Mouse (Mus musculus) T-helper 1 cell (primary cell): ENCODE results near the gene Akap8l.

Experiments
- in situ Hi-C: fragments of 300-600 bp; cut with MboI, MseI; formaldehyde crosslinking; loops from one replicate; pipeline ENCODE4 v1.15.1; 2025; ENCODE audit warnings: high pct_unique_total_duplicates

Gene Akap8l

DNA sequence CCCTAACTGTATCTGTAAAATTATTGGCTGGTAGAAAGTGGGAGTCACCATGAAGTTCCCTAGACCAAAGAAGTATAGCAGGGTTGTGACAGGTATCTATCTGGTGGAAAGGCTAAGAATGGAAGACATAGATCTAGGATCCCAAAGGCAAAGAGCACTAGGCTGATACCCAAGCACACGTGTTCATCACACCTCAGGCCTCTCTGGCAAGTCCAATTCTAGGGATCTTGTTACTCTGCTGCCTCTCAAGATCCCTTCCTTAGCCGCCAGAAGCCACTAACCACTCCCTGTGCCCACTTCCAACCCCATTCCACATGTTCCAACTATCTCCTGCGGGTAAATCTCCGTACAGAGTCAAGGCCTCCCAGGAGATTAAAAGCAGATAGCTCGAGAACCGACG is 30.5 kb downstream of the Akap8l start:
- in situ Hi-C loops = no loop called here

DNA sequence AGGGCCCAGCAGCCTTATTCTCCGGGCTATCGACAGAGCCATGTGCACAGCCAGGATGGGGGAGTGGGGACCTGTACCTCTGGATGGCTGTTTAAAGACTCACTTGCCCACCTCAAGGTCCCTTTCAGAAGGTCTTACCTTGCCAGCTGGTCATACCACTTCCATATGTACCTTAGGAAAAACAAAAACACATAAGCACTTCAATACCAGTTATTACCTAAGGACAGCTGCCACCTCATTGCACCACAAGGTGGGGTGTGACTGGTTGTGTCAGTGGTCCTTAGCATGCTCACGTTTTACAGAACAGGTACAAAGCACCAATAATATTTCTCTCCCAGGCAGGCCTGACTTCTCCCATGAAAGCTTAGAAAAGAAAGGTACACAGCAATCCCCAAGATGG is 32.7 kb downstream of the Akap8l start:
- in situ Hi-C loops = no loop called here

DNA sequence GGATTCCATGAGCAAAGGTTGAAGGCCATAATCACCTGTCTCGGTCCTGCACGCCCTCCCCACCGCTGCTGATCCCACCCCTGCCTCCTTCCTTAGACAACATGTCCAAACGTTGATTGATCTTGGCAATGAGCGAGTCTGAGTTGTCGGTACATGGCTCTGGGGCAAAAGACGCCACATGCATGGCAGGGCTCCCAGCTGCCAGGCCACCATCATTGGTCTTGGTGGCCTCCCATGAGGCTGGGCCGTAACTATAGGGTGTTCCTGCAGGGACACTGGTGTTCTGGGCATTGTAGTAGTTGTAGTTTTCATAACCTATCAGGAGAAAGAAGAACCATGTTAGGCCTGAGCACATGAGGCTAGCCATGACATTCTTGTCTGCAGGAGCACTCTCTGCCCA is 33.4 kb downstream of the Akap8l start:
- in situ Hi-C loops = no loop called here

DNA sequence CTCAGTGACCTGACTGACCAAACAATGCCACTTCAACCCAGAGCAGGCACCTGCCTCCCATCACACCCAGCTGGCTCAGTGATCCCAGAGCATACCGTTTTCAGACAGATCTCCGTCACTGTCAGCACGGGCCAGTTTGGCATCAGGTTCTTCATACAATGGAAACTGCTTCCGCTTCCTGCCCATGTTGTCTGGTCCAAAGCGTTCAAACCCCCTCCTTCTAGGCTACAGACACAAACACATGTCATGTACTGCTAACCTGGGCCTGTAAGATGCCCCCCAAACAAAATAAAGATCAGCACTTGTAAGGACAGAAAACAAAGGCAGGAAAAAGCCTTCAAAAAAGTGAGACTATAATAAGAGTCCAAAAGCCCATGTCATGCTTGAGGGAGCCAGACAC is 34.8 kb downstream of the Akap8l start:
- in situ Hi-C loops = no loop called here

DNA sequence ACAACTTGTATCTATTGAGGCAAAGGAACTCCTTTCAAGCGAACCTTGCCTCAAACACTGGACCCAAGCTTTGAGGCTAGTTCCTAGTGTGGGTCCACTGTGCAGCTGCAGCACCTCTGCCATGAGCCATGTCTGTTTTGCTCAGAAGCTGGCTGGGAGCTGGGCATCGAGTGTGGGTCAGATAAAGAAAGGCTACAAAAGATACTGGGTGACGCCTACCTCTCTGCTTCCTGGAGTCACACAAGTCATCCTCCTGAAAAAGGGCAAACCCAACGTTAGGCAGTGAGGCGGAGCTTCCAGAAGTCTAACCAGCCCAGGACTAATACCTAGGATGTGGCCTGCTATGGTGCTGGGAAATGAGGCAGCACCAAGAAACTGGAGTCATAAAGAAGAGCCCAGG is 36.5 kb downstream of the Akap8l start:
- in situ Hi-C loops = no loop called here

DNA sequence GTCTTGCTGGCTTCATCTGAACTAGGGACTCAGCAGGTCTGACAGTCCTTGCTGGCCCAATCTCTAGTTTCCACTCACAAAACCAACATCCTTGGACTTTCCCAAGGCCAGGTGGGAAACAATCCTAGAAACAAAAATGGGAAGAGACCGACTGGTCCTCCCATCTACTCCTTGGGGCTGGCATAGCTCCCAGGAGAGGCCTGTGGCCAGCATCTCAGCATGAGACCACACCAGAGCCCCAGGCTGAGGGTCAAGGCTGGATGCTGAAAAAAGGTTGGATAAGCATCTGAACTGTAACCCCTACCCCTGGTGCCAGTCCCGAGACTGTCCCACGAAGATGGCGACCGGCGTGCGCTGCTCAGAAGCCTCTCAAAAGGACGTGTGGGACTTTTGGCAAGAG is 37.6 kb downstream of the Akap8l start:
- in situ Hi-C loops = no loop called here

DNA sequence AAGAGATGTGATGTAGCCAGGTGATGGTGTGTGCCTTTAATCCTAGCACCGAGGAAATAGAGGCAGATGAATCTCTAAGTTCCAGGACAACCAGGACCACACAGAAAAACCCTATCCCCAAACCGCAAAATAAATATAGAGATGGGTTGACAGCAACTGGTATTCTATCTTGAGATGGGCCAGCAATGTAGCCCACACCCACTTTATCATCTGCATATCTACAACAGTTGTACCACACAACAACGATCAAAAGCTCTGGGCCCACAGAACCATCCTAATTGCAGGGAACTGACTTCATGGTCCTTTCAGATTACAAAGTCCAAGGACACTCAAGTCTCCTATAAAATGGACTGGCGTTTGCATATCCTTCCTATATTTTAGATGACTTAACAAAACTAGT is 42.4 kb downstream of the Akap8l start:
- in situ Hi-C loops = loop anchor here (5.0 kb wide), 1 partner anchor 86 kb away; no protein-coding TSS in a partner anchor

DNA sequence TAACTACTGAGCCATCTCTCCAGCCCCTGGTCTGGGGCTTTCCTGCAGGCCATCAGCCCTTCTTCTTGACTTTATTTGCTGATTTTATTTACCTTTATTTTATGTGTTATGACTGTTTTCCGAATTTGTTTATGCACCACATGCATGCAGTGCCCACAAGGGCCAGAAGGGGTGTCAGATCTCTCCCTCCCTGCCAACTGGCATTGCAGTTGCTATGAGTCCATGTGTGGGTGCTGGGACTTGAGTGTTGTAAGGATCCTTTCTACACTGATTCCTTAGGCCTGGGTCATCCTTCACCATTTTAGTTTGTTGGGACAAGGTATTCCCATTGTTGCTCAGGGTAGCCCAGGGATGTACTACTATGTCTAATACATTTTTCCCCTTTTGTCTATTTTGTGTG is 52.3 kb downstream of the Akap8l start:
- in situ Hi-C loops = no loop called here

DNA sequence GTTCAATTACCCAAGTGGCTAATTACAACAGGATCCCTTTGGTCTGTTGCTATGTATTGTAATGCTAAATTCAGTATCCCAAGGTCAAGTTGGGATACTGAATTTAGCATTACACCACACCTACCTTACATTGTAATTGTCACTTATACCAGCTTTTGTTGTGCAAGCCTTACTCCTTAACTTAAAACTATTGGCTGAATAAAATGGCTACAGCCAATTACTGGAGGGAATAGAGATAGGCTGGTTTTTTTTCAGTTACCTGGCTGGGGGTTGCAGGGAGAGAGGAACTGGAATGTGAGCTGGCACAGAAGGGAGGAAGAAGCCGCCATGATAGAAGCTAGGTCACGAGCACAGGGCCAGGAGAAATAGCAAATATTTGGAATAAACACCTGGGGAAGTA is 54.5 kb downstream of the Akap8l start:
- in situ Hi-C loops = no loop called here

DNA sequence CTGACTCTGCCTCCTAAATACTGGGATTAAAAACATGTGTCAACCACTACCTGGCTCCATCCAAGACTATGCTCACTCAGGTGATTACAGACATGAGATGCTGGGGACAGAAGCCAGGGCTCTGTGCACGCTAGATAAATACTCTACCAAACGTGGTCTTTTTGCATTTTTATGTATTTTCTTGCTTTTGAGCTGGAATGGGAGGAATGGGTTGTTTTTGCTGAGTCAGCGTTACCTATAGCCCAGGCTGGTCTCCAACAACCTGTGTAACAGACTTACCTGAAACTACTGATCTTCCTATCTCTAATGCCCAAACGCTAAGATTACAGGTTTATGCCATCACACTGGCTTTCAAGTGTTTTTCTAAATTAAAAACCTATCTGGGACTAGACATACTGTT is 55.2 kb downstream of the Akap8l start:
- in situ Hi-C loops = no loop called here

DNA sequence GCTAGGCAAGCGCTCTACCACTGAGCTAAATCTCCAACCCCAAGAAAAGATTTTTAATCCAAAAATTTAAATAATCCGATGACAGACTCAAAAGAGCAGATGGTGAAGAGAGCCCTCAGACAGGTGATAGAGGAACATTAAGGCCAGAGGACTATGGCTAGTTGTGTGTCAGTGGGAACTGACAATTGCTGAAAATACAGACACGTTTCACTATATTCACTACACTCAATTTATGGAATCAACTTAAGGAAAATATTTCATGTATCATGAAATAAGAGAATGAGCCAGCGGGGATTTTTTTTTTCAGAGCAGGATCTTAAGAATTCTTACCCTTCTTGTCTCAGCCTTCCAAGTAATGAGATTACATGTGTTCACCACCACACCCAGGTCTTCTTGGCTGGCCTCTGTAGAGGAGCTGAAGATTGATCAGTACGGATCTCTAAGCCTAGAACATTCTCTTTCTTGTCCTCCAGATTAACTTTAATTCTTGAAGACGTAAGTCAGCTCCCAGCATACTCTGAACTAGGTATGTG is 65.2 kb downstream of the Akap8l start:
- in situ Hi-C loops = no loop called here

DNA sequence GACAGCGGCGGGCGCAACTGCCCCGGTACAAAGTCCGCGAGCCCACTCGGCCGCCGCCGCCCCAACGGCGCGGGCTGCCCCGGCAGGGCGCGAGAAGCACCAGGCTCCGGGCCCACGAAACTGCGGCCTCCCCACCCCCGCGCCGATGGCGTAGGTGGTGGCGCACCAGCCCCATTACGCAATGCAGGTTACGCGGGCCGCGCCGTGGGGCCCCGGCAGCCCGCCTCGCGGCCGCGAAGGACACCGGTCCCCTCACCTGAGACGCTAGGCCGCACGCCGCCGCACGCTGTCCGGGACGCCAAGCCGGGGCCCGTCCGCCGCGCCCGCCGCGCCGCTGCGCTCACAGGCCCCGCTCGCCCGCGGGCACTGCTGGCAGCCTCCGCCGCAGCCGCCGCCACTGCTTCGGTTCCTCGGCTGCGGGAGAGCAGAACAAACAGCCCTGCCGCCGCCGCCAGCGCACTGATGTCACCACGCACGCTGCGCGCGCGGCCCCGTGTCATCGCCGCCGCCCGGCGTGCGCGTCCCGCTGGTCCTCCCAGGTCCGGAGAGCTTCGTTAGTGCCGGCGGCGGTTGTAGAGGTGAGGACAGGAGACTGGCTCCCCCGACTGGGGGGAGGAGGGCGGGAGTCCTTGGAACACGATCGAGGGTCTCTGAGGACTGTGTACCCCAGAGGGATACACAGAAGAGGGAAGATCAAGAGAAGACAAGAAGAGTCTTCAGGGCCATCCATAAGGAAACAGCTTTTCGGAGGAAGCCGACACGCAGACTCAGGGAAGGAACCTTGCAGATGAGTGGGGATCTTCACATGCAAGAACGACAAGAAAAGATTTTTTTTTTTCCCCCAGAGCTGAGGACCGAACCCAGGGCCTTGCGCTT is 65.9 kb downstream of the Akap8l start, which contains the start of gene Brd4:
Brd4 (minus strand) TSS at position 461 of the 876 bp plus-strand sequence.
- in situ Hi-C loops = no loop called here

DNA sequence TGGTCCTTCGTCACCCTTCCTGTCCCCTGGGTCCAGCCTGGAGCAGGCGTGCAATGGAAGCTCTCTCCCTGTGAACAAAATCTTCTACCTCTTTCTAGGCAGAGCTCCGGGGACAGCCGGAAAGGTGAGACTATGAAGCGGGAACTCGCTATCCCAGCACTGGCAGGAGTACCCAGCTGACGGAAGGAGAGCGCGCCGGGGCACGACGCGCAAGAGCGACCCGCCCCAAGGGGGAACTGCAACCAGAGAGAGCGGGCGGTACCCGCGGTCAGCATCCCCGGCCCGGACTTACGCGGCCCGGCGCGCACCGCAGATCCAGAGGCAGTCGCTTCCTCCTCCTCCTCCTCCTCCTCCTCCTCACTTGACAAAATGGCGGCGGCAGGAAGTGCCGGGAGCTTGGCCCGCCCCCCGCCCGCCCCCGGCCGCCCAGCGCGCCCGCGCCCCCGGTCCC is 66.6 kb downstream of the Akap8l start:
- in situ Hi-C loops = no loop called here

DNA sequence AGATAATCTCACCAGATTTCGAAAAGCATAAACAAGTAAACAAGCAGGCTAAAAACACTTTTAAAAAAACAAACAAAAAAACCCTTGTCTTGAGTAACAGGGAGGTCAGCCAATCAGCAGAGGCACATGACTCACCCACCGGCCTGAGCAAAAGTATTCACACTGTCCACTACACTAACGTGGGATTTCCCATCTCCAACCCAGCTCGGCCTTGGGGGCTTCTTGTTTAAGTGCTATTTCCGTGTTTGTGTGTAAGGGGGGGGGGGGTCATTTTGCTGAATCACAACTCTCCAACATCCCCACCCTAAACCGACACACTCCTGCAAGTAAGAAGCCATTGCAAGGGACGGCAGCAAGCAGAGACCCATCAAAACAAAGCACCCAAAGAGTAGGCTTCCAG is 67.1 kb downstream of the Akap8l start:
- in situ Hi-C loops = no loop called here

DNA sequence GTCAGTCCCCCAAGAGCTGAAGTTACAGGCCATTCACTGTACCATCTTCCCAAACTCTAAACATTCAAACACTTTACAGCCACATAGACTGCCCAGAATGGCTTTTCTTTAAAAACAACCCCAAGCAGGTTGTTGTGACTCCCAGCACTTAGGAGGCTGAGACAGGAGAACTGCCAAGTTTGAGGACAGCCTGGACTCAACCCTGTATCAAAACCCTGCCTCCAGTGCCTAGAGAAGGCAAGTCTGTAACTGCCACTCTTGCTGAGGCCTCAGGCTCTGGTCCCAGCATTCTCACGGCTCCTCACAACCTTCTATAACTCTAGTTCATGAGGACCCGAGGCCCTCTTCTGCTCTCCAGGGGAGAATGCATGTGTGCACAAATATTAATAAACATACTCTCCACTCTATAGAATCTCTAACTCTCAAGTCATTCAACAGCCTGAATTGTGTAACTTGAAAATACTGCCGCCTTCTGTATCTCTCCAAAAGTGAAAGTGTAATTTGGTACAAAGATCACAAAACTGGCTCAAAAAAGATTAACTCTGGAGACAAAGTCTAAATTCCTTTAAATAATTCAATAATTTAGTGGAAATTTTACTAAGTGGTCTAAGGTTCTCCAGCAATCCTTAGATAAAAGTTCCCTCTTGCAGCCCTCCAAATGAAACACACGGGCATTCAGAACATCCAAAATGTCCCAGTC is 68.6 kb downstream of the Akap8l start:
- in situ Hi-C loops = no loop called here

DNA sequence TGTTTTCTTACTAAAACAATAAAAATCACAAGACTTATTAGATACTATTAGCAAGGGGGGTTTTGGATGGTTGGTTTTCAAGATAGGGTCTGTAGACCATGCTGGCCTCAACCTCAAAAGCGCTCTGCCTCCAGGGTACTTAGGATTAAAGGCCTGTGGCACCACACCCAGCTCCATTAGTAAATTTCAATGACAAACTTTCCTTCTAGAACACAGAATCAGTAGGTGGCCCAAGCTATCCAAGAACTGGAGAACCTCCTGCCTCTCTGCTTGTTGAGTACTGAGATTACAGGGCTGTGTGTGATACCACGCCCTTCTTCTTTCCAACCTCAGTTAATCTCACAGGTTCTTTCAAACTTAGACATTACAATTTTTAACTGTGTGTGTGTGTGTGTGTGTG is 69.3 kb downstream of the Akap8l start:
- in situ Hi-C loops = no loop called here

DNA sequence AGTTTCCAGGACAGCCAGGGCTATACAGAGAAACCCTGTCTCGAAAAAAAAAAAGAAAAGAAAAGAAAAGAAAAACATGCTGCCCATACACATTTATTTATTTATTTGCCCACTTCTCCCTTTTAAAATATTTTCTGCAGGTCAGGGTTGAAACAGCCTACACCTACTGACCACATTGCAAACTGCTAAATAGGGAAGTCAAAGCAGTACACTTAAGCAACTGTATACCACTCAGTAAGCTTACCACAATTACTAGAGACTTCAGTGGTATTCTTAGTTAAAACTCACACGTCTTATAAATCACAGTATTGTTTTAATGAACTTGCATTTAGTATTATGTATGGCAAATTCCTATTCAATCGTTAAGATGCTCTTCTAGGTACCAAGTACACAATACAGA is 69.8 kb downstream of the Akap8l start:
- in situ Hi-C loops = no loop called here

DNA sequence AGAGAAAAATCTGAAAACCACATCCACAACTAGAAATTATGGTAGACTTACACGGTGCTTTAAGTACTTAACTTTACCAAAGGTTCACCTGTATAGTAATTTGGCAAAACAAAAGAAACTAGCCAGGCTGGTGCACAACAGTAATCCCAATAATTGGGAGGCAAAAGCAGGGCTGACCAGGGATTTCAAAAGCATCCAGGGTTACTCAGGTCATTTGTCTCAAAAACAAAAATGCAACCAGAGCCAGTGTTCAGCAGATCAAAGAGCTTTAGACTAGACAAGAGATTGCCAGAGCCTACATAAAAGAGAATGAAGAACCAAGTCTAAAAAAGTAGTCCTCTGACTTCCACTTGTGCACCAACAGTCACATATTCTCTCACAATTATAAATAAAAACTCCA is 73.2 kb downstream of the Akap8l start:
- in situ Hi-C loops = no loop called here

DNA sequence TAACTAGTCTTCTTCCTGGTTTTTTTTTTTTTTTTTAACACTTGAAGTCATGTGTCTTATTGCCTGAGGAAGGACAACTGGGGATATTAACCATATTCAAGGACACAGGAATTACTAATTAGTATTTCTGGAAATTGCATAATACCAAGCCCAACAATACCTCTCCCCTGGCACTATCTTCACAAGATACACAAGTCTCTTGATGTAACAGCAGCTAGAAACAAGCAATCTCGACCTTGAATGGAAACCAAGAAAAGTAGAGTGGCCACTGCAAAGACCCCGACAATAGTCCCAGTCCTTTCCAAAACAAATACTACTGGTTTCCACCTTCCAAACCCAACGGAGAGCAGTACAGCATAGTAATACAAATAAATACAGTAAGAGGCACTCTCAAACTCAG is 74.8 kb downstream of the Akap8l start:
- in situ Hi-C loops = no loop called here
